In the genomic region with DNA sequence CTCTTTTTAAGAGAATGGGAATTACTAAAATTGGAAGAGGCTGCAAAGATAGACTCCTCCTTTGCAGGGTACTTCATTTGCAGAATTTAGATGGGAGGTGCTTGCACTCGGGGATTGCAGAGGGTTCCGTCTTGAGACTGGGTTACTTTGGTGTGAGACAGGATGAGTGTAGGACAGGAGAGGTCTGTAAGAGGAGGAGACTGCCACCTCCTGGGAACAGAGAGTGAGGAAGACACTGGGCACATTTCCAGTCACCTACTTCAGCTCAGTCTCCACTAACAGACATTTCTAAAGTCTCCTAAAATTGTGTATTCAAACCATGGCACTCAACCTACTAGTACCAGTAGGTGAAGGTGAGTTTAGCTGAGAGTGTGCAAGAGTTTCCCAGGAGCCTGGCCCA, we compare ENCODE assay signal across 10 mouse cellular contexts. TPM values are rescaled to one million over a fixed set of nuclear protein-coding genes. Genes with fewer than 3 reads are reported as not detected.
DNase-seq lines count a peak whose midpoint lies in the region; ATAC-seq and TF ChIP-seq lines count a peak whose summit lies in the region.
"Had no signal": no experiment of that assay in that cellular context is flagged by ENCODE, and none has a peak within 500 bp of the region (broad histone marks: within the 10 kb centered on the region; RNA-seq: fewer than 3 reads in every experiment).

No protein-coding gene starts in this region.

- peaks cover 43% of the 10 kb centered on the region for H3K4me1 ChIP-seq in lung, postnatal 0 days (ENCODE audit: insufficient read depth, low read depth, low read length)

- H3K27ac ChIP-seq in lung, postnatal 0 days (ENCODE audit: low read length), result no peak overlapping the region
- H3K27ac ChIP-seq: hindbrain, embryonic 15.5 days had no signal

- no peak for ATAC-seq in lung, postnatal 0 days

- H3K4me3 ChIP-seq in lung, postnatal 0 days (ENCODE audit: low read depth, low read length), result no peak overlapping the region
- H3K4me3 ChIP-seq: hindbrain, embryonic 15.5 days; limb, embryonic 15.5 days had no signal

- H3K9me3 ChIP-seq in lung, postnatal 0 days (ENCODE audit: low read length), result no peaks in the 10 kb centered on the region
- H3K9me3 ChIP-seq: hindbrain, embryonic 15.5 days; limb, embryonic 15.5 days had no signal

- H3K4me2 ChIP-seq in lung, postnatal 0 days (replicated peaks; ENCODE audit: low read depth, low read length), result no peak overlapping the region
- H3K4me2 ChIP-seq: hindbrain, embryonic 15.5 days; limb, embryonic 15.5 days had no signal

- TF ChIP-seq CTCF in lung, postnatal 0 days (IDR thresholded peaks at IDR 0.05), result peak; percentile 45

- no peaks in the 10 kb centered on the region for H3K27me3 ChIP-seq in lung, postnatal 0 days (replicated peaks; ENCODE audit: insufficient read depth, low read length)
- H3K27me3 ChIP-seq: hindbrain, embryonic 15.5 days; limb, embryonic 15.5 days had no signal

- 22% methylated on average over 2 of the region's 2 CpGs for WGBS in lung, postnatal 0 days

- H3K9ac ChIP-seq in lung, postnatal 0 days (replicated peaks; ENCODE audit: low read depth), result no peak overlapping the region
- H3K9ac ChIP-seq: hindbrain, embryonic 15.5 days; limb, embryonic 15.5 days had no signal

- no peak for TF ChIP-seq EP300 in lung, postnatal 0 days (IDR thresholded peaks at IDR 0.05)

- peak; percentile 18 for DNase-seq in gastrocnemius, postnatal 10 days
- no peak for DNase-seq in gastrocnemius, postnatal 25 days
- peak; percentile 56 for DNase-seq in lung, postnatal 0 days (ENCODE audit: low spot score)
- no peak for DNase-seq in lung, postnatal 25 days (ENCODE audit: low spot score)
- DNase-seq in ZHBTc4 (ENCODE audit: low read depth, low spot score), result peak; percentile 40
- DNase-seq in naive thymus-derived CD4-positive, alpha-beta T cell, adult 2 months (ENCODE audit: low read depth), result peak; percentile 42
- no peak for DNase-seq in urinary bladder, adult 18-20 months (ENCODE audit: low spot score in 2 of 2)
- no peak for DNase-seq in spleen, adult 18-20 months

- no peaks in the 10 kb centered on the region for H3K36me3 ChIP-seq in lung, postnatal 0 days (ENCODE audit: insufficient read depth, low read length)
- H3K36me3 ChIP-seq: hindbrain, embryonic 15.5 days; limb, embryonic 15.5 days had no signal

RNA-seq across cellular contexts. Expression of gene Larp1, which starts 9.4 kb away (rescaled TPM):
- total RNA-seq in gastrocnemius, postnatal 10 days (2021), result 10 to 100 TPM; 78.2 to 88.3 TPM
- total RNA-seq in gastrocnemius, postnatal 25 days (2021), result 10 to 100 TPM; 69.1 to 85.8 TPM
- 10.3 and 11.6 TPM in 2 replicates for polyA plus RNA-seq in lung, postnatal 0 days (2015; fragmentation: Nextera tagmentation; extraction: Ambion mirVana)

Comparison
In these comparisons a context has a peak if more than half of its experiments do, and no peak if none do; other contexts are left out.
1. DNase-seq: peak in gastrocnemius, postnatal 10 days (single experiment), lung, postnatal 0 days (single experiment), ZHBTc4 (single experiment) and naive thymus-derived CD4-positive, alpha-beta T cell, adult 2 months (single experiment); none in gastrocnemius, postnatal 25 days (single experiment), lung, postnatal 25 days (single experiment), urinary bladder, adult 18-20 months (0 of 2) and spleen, adult 18-20 months (0 of 2).